Mouse (Mus musculus): ENCODE results near the gene Smox.
"Not testable (repeated sequence)": the region's sequence is repeated elsewhere in the genome, so short reads cannot be mapped to it uniquely, and the experiment has no call there.

The Smox gene

GRCm38 (mm10) chr2:131491196-131491595 lies at the start of gene Smox:
Gene Smox (plus strand): TSS chr2:131491496.
- no peak for DNase-seq (ENCODE audit: low spot score)

- DNase-seq (ENCODE audit: low spot score) = peak; percentile 12
These were observed 48.0 kb upstream of the Smox start for GRCm38 (mm10) chr2:131443084-131443890.

GRCm38 (mm10) chr2:131443891-131444190 lies 47.5 kb upstream of the Smox start:
- no peak for DNase-seq (ENCODE audit: low spot score)

GRCm38 (mm10) chr2:131446416-131446982 lies 44.8 kb upstream of the Smox start:
- DNase-seq (ENCODE audit: low spot score) = no peak

- no peak for DNase-seq (ENCODE audit: low spot score)
These were observed 43.5 kb upstream of the Smox start for GRCm38 (mm10) chr2:131447566-131448330.

GRCm38 (mm10) chr2:131448353-131448752 lies 42.9 kb upstream of the Smox start:
- DNase-seq (ENCODE audit: low spot score) = no peak

- DNase-seq (ENCODE audit: low spot score) = no peak
These were observed 41.6 kb upstream of the Smox start for GRCm38 (mm10) chr2:131449720-131450119.

- no peak for DNase-seq (ENCODE audit: low spot score)
These were observed 40.8 kb upstream of the Smox start for GRCm38 (mm10) chr2:131450491-131450890.

- DNase-seq (ENCODE audit: low spot score) = no peak
These were observed 33.6 kb upstream of the Smox start for GRCm38 (mm10) chr2:131457728-131458127.

- DNase-seq (ENCODE audit: low spot score) = no peak
These were observed 30.2 kb upstream of the Smox start for GRCm38 (mm10) chr2:131460946-131461682.

- no peak for DNase-seq (ENCODE audit: low spot score)
These were observed 28.3 kb upstream of the Smox start for GRCm38 (mm10) chr2:131462991-131463390.

- DNase-seq (ENCODE audit: low spot score) = no peak
These were observed 27.1 kb upstream of the Smox start for GRCm38 (mm10) chr2:131464147-131464546.

- DNase-seq (ENCODE audit: low spot score) = no peak
These were observed 24.6 kb upstream of the Smox start for GRCm38 (mm10) chr2:131466732-131467131.

- DNase-seq (ENCODE audit: low spot score) = no peak
These were observed 21.4 kb upstream of the Smox start for GRCm38 (mm10) chr2:131469916-131470315.

- no peak for DNase-seq (ENCODE audit: low spot score)
These were observed 17.5 kb upstream of the Smox start for GRCm38 (mm10) chr2:131473749-131474148.

GRCm38 (mm10) chr2:131477105-131477504 lies 14.2 kb upstream of the Smox start:
- DNase-seq (ENCODE audit: low spot score) = not testable (repeated sequence)

- no peak for DNase-seq (ENCODE audit: low spot score)
These were observed 13.4 kb upstream of the Smox start for GRCm38 (mm10) chr2:131477917-131478316.

GRCm38 (mm10) chr2:131478349-131478748 lies 12.9 kb upstream of the Smox start:
- DNase-seq (ENCODE audit: low spot score) = no peak

- DNase-seq (ENCODE audit: low spot score) = no peak
These were observed 12.4 kb upstream of the Smox start for GRCm38 (mm10) chr2:131478916-131479315.

- DNase-seq (ENCODE audit: low spot score) = no peak
These were observed 9.6 kb upstream of the Smox start for GRCm38 (mm10) chr2:131481733-131482132.

GRCm38 (mm10) chr2:131482478-131482877 lies 8.8 kb upstream of the Smox start:
- DNase-seq (ENCODE audit: low spot score) = no peak

- no peak for DNase-seq (ENCODE audit: low spot score)
These were observed 7.7 kb upstream of the Smox start for GRCm38 (mm10) chr2:131483562-131483961.

Data from retina, embryonic 14.5 days (tissue).